Mouse (Mus musculus) frontal cortex, postnatal 36 days (tissue): Measurements from ENCODE around the gene Pde8a.
"Not testable (repeated sequence)": the region's sequence is repeated elsewhere in the genome, so short reads cannot be mapped to it uniquely, and the experiment has no call there.

Experiments
- DNase-seq, 2 experiments: peaks; one replicate each; pipeline ENCODE4 v3.0.0; 2022; ENCODE audit warnings: low spot score in 2 of 2

Gene Pde8a

GRCm38 (mm10) chr7:81213347-81214152 lies at the start of gene Pde8a:
TSS of gene Pde8a (plus strand) at chr7:81213596.
- DNase-seq, result no peak

DNA sequence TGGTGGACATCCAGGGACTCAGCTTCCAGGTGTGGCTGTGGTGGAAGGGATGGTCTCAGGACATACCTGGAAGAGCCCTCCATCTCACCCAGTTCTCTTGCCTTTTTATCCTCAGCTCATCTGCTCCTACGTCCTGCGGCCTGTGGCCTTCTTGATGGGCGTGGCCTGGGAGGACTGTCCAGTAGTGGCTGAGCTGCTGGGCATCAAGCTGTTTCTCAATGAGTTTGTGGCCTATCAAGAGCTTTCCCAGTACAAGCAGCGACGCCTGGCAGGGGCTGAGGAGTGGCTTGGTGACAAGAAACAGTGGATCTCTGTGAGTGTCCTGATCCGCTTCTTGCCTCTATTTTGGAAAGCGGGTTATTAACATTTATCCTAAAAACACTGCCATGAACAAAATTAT lies 49.0 kb upstream of the Pde8a start:
- no peak for DNase-seq

DNA sequence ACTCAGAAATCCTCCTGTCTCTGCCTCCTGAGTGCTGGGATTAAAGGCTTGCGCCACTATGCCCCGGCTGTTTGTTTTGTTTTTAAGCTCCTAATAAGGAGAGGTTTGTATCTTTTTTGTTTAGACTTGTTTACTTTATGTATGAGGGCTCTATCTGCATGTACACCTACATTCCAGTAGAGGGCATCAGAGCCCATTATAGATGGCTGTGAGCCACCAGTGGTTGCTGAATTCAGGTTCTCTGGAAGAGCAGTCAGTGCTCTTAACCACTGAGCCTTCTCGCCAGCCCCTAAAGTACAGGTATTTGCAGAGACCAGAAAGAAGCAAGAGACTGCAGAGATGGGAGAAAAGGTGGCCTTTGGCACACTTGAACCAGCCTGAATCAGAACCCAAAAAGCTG lies 46.3 kb upstream of the Pde8a start:
- DNase-seq, result peak in 1 of 2 experiments; percentile 46

- no peak for DNase-seq
Observed at GRCm38 (mm10) chr7:81169351-81169750, 44.0 kb upstream of the Pde8a start.

GRCm38 (mm10) chr7:81173931-81174330 lies 39.5 kb upstream of the Pde8a start:
- no peak for DNase-seq

GRCm38 (mm10) chr7:81174654-81175053 lies 38.7 kb upstream of the Pde8a start:
- DNase-seq, result no peak

GRCm38 (mm10) chr7:81176187-81176769 lies 37.1 kb upstream of the Pde8a start:
- no peak for DNase-seq

- peak; percentile 28 to 31 for DNase-seq
Observed at GRCm38 (mm10) chr7:81179494-81179893, 33.9 kb upstream of the Pde8a start.

GRCm38 (mm10) chr7:81182492-81183175 lies 30.8 kb upstream of the Pde8a start:
- DNase-seq, result no peak

GRCm38 (mm10) chr7:81183181-81183580 lies 30.2 kb upstream of the Pde8a start:
- no peak for DNase-seq

- DNase-seq, result no peak
Observed at GRCm38 (mm10) chr7:81184136-81184535, 29.3 kb upstream of the Pde8a start.

DNA sequence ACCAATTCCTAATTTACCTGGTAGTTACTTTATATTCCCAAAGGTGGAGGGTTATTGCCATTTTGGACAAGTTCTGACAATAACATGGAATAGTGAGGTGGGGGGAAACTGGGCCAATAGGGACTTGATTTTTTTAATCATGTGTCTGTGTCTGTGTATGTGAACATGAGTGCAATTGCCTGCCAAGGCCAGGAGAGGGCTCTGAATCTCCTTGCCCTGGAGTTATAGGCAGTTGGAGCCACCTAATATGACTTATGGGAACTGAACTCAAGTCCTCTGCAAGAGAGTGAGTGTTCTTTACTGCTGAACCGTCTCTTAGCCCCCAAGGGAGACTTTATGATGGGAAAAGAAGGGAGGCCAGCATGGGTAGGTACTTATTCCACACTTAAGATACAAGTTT lies 28.7 kb upstream of the Pde8a start:
- DNase-seq, result no peak

DNA sequence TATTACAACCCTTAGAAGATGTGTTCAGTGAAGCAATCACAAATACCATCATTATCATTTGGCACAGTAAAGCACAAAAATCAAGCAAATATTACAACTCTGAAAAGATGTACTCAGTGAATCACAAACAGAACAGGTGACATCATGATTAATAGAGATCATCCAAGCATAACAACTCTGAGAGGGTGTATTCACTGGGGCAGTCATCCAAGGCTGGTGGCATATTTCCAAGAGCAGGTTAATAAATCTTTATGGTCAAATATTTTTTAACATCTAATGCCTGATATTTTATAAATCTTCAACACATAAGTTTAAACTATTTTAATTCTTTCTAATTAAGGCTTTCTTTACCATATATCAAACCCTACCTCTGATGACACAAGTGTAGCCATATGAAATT lies 27.4 kb upstream of the Pde8a start:
- DNase-seq, result not testable (repeated sequence)

GRCm38 (mm10) chr7:81189180-81189579 lies 24.2 kb upstream of the Pde8a start:
- no peak for DNase-seq

DNA sequence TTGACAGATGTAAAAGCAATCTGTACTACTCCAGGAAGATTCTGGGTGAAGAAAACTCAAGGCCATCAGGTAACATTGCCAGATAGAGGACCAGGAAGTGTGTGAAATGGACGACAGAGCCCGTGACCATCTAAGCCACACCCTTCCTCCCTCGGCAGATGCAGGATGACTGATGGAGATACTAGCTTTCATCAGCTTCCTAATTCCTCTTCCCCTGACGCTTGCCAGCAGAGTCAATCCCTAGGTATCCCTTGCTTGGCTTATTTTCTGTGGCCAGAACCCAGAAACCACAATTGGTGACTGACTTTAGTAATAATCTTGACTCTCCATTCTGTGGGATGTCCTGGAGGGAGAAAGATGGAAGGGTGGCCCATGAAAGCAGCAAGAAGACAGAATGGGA lies 17.9 kb upstream of the Pde8a start:
- no peak for DNase-seq

GRCm38 (mm10) chr7:81196796-81197195 lies 16.6 kb upstream of the Pde8a start:
- no peak for DNase-seq

- no peak for DNase-seq
Observed at GRCm38 (mm10) chr7:81198538-81198937, 14.9 kb upstream of the Pde8a start.

DNA sequence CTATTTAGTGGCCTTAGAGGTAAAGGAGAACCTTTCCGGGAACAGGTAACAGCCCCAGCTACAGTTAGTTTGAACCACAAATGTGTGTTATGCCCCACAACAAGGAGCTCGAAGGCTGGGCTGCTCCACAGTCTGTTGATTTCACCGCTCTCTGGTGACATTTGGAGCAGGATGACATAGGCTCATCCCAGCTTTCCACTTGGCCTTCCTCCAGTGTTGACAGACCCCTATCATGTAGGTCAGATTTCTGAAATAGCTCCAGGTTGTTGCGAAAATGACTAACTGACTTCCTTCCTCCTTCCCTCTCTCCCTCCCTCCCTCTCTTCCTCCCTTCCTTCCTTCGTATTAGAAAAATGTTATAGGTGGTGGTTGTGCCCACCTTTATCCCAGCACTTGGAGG lies 14.3 kb upstream of the Pde8a start:
- DNase-seq, result no peak

DNA sequence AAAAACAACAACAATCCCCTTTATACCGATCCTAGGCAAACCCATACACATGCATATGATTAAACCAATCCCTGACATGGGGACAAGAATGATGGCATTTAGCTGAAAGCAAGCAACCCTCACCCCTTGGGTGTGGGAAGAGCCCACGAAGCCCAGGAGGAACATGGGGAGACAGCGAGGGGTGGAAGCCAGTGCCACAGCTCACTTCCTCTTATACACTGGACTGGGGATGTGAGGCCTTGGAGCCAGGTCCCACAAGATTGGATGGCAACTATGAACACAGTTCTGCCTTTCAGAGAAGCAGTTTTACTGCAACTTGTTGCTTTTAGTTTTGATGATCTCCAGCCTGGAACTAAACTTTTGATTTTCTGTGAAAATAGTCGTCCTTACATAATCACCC lies 13.6 kb upstream of the Pde8a start:
- no peak for DNase-seq

DNA sequence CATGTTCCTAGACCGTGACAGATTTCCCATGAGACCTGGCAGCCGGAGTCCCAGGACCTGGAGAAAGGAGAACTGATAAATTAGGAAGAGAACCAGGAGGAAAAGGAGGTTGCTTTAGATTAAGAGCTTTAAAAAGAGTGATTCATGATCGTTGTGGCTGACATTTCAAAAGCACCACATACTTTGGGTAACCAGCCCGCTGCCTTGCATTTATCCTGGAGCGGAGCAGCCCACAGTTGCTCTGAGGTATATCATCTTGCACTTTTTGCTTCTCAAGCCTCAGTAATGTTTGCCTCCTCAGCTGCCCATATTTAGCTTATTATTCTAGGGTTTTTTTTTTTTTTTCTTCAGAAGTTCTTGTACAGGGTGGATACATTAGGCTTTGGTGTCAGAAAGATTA lies 11.0 kb upstream of the Pde8a start:
- DNase-seq, result no peak

DNA sequence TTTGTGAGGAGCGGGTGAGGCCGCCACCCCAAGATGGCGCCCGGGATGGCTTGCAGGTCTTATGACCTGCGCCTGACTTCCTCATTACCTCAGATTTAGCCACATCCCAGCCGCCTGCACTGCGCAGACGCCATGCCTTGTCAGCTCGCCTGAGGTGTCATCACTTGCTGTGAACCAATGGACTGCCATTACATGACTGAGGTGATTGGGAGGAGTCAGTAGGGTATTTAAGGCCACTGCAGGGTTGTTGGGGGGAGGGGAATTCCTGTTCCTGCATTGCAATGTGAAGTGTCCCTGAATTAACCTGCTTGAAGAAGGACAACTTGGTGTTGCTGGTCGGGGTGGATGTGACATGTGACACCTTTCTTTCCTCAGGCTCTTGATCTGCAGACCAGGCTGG lies 9.8 kb upstream of the Pde8a start:
- not testable (repeated sequence) for DNase-seq

GRCm38 (mm10) chr7:81208944-81209343 lies 4.5 kb upstream of the Pde8a start:
- peak; percentile 32 to 48 for DNase-seq
